Mouse (Mus musculus): Measurements from ENCODE around the gene Btrc.
"Not testable (repeated sequence)": the region's sequence is repeated elsewhere in the genome, so short reads cannot be mapped to it uniquely, and the experiment has no call there.

- not testable (repeated sequence) for TF ChIP-seq EP300 (IDR thresholded peaks at IDR 0.05; ENCODE audit: low read depth)
- peak; percentile 23; the same call in 1 of the 2 replicates for TF ChIP-seq CTCF (IDR thresholded peaks at IDR 0.05; ENCODE audit: low read depth)
These were observed 21.3 kb downstream of the Btrc start for GRCm38 (mm10) chr19:45384815-45385214.

Measured in liver, embryonic 14.5 days (tissue).